Mouse (Mus musculus) myocyte (in vitro differentiated cells): ENCODE measurements around the gene Iqcf1. TPM values are rescaled to one million over a fixed set of nuclear protein-coding genes. Genes with fewer than 3 reads are reported as not detected.

Source experiments
- H3K27me3 ChIP-seq: one replicate; pipeline ENCODE4 v1.6.1; 2011; ENCODE audit not compliant: control insufficient read depth, insufficient read depth, insufficient read length
- H3K36me3 ChIP-seq: one replicate; pipeline ENCODE4 v1.6.1; 2011; ENCODE audit not compliant: control insufficient read depth, insufficient read depth
- H3K4me2 ChIP-seq: one replicate; pipeline ENCODE4 v1.6.1; 2011; ENCODE audit warnings: low read depth, control low read depth
- H3K4me3 ChIP-seq: one replicate; pipeline ENCODE4 v1.5.1; 2011; ENCODE audit warnings: mild to moderate bottlenecking, control low read depth, moderate library complexity
- H3K79me2 ChIP-seq: one replicate; pipeline ENCODE4 v1.6.1; 2011; ENCODE audit not compliant: control insufficient read depth, insufficient read depth
- H3ac ChIP-seq: one replicate; pipeline ENCODE4 v1.6.1; 2011; ENCODE audit not compliant: control insufficient read depth, insufficient read length
- CEBPB ChIP-seq: IDR thresholded peaks from 2 replicates; pipeline ENCODE4 v1.6.1; 2011; ENCODE audit warnings: mild to moderate bottlenecking, moderate library complexity; ENCODE audit not compliant: poor library complexity, insufficient read depth, severe bottlenecking
- E2F4 ChIP-seq: IDR thresholded peaks from one replicate; pipeline ENCODE4 v1.6.1; 2011; ENCODE audit warnings: mild to moderate bottlenecking, control low read depth, moderate library complexity; ENCODE audit not compliant: insufficient read depth
- MAX ChIP-seq: IDR thresholded peaks from one replicate; pipeline ENCODE4 v1.6.1; 2011; ENCODE audit warnings: low read depth, mild to moderate bottlenecking, control low read depth
- MYOD1 ChIP-seq, 3 experiments: IDR thresholded peaks; one replicate each; pipeline ENCODE4 v1.6.1; 2011; ENCODE audit warnings: control low read depth in 2 of 3, low read depth in 2 of 3, mild to moderate bottlenecking in 2 of 3, moderate library complexity in 1 of 3; ENCODE audit not compliant: insufficient read length in 2 of 3, control insufficient read depth in 1 of 3
- MYOG ChIP-seq, 3 experiments: IDR thresholded peaks; one replicate each; pipeline ENCODE4 v1.6.1; 2011; ENCODE audit warnings: control low read depth in 2 of 3, low read depth in 2 of 3, mild to moderate bottlenecking in 2 of 3; ENCODE audit not compliant: insufficient read length in 2 of 3, control insufficient read depth in 1 of 3, insufficient read depth in 1 of 3
- POLR2A ChIP-seq: IDR thresholded peaks from one replicate; pipeline ENCODE4 v1.6.1; 2011; ENCODE audit warnings: low read depth, mild to moderate bottlenecking, control low read depth, moderate library complexity; ENCODE audit not compliant: insufficient read length
- POLR2AphosphoS2 ChIP-seq: IDR thresholded peaks from one replicate; pipeline ENCODE4 v1.6.1; 2011; ENCODE audit warnings: low read depth, control low read depth; ENCODE audit not compliant: insufficient read length
- REST ChIP-seq: IDR thresholded peaks from one replicate; pipeline ENCODE4 v1.6.1; 2011; ENCODE audit warnings: mild to moderate bottlenecking, control low read depth, moderate library complexity; ENCODE audit not compliant: insufficient read depth, insufficient read length
- SRF ChIP-seq: IDR thresholded peaks from one replicate; pipeline ENCODE4 v1.6.1; 2011; ENCODE audit warnings: low read depth; ENCODE audit not compliant: control insufficient read depth, insufficient read length
- TCF12 ChIP-seq: IDR thresholded peaks from one replicate; pipeline ENCODE4 v1.6.1; 2011; ENCODE audit warnings: mild to moderate bottlenecking, control low read depth; ENCODE audit not compliant: poor library complexity, insufficient read depth, severe bottlenecking
- TCF3 ChIP-seq: IDR thresholded peaks from one replicate; pipeline ENCODE4 v1.6.1; 2011; ENCODE audit warnings: low read depth, control low read depth; ENCODE audit not compliant: insufficient read length
- USF1 ChIP-seq: IDR thresholded peaks from one replicate; pipeline ENCODE4 v1.6.1; 2011; ENCODE audit warnings: low read depth, mild to moderate bottlenecking, control low read depth, moderate library complexity
- polyA plus RNA-seq: library from polyadenylated mRNA; unstranded; fragments of >200 nt; fragmentation: generic; extraction: Trizol; gene quantifications from one replicate; pipeline ENCODE4 v1.2.1, GENCODE M21; 2012; ENCODE audit warnings: missing spikeins

Gene Iqcf1
- polyA plus RNA-seq, 1 experiment = not detected

DNA sequence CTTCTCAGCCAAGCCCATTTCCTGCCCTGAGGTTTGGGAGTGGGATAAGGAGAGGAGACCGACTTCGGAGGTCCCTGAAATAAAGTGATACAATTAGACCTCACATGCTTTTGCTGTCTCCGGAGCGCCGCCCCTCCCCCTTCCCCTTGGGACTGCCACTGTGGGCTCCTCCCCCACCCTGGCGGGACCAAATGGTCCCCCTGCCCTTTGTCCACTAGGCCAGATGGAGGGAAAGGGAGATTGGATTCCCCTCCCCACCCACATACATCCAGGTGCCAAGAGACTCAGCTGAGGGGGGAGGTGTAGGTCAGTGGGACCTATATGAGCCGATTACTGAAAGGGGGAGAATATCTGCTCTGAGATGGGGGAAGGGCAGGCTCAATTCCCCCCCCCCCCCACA, 46.9 kb upstream of the Iqcf1 start:
- peak overlapping the region; percentile 93 for H3K4me2 ChIP-seq
- no peaks in the 10 kb centered on the region for H3K27me3 ChIP-seq
- no peaks in the 10 kb centered on the region for H3K36me3 ChIP-seq
- peak overlapping the region; percentile 75 for H3K4me3 ChIP-seq
- peaks cover 39% of the 10 kb centered on the region for H3K79me2 ChIP-seq
- peak overlapping the region; percentile 50 for H3ac ChIP-seq
- TF ChIP-seq POLR2AphosphoS2 = no peak
- no peak for TF ChIP-seq MAX
- TF ChIP-seq MYOD1 (IDR thresholded peaks at IDR 0.05; ENCODE audit: control insufficient read depth in 1 of 3, insufficient read length in 2 of 3, low read depth in 2 of 3) = peak in 2 of 3 experiments; percentile 13 to 64
- peak in 1 of 3 experiments; percentile 62 for TF ChIP-seq MYOG (IDR thresholded peaks at IDR 0.05; ENCODE audit: control insufficient read depth in 1 of 3, insufficient read depth in 1 of 3, insufficient read length in 2 of 3, low read depth in 2 of 3)
- TF ChIP-seq TCF3 = no peak
- peak; percentile 24 for TF ChIP-seq TCF12
- TF ChIP-seq CEBPB = no peak
- TF ChIP-seq REST = no peak
- TF ChIP-seq E2F4 = no peak
- no peak for TF ChIP-seq POLR2A
- TF ChIP-seq USF1 = no peak
- no peak for TF ChIP-seq SRF

DNA sequence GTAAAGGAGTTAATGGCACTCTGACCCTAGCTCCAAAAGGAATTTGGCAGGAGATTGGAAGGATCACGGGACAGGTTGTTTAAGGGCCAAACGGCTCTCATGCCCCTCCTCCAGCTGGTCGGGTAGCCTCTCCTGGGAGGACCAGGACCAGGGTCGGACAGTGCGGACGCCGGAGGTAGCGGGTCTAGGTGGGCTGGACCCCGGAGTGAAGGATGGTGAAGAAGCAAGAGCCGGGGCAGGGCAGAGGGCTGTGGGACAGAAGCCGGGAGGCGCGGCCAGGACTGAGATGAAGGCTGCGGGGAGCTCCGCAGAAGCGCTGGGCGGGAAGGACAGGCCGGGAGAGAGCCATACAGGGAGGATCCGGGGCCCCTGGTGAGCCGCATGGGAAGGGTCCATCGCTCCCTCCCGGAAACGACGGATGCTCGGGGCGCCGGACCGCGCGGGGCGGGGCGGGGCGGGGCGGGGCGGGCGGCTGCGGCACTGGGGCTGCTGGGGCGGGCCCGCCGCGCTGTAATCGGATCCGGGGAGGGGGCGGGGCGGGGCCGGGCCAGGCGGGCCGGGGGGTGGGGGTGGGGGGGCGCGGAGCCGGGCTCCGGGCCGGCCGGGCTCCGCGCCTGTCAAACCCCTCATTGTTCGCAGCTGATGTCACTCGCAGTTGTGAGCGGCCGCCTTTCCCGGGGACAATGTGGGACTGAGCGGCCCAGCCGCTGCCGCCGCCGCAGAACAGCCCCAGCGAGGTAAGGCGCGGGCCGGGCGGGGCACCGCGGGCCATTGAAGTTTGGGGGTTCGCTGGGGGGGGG, 46.3 kb upstream of the Iqcf1 start, which contains the start of gene Pcbp4:
Gene Pcbp4 (plus strand): TSS at position 21 of the 800 bp plus-strand sequence.
- TF ChIP-seq TCF3 (no peak), POLR2AphosphoS2 (peak; percentile 58), MYOD1 (IDR thresholded peaks at IDR 0.05; ENCODE audit: control insufficient read depth in 1 of 3, insufficient read length in 2 of 3, low read depth in 2 of 3) (no peak), SRF (no peak), POLR2A (peak; percentile 53), E2F4 (no peak), REST (no peak)
- peak within 1 kb of the TSS; percentile 75 for H3K4me3 ChIP-seq
- no peaks in the 10 kb centered on the region for H3K36me3 ChIP-seq

DNA sequence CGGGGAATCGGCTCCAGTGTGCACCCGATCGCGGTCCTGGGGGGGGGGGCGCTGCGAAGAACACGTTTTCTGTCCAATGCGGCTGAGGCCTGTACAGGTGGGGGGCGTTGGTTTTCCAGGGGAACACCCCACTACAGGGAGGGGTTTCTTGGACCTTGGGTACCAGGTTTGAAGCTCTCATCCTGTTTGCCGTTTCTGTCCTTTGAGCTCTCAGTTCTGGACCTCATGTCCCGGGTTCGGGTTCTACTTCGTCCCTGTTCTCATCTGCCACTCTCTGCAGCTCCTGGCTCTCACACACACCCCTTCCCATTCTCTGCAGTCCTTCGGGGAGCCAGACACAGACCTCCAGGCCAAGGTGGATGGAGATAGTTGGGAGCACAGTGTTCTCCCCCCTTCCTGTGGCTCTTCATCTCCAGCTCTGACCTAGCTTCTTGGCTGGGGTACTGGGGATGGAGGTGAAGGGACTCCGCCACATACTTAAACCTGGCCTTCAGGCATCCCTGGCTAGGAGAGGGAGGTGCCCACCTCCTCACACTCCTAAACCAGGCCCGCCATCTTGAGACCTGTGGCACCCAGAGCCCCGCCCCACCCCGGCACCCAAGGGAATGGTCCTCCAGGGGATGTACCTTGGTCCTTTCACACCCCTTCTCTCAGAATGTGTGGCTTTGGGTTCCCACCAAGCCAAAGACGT, 45.6 kb upstream of the Iqcf1 start:
- Histone ChIP-seq H3K79me2 (peaks cover 53% of the 10 kb centered on the region), H3K27me3 (no peaks in the 10 kb centered on the region), H3K4me2 (peak overlapping the region; percentile 95), H3K36me3 (peaks cover 5% of the 10 kb centered on the region), H3K4me3 (peak overlapping the region; percentile 75), H3ac (peak overlapping the region; percentile 50)
- TF ChIP-seq USF1 (no peak), SRF (no peak), TCF3 (no peak), REST (no peak), MYOG (IDR thresholded peaks at IDR 0.05; ENCODE audit: control insufficient read depth in 1 of 3, insufficient read depth in 1 of 3, insufficient read length in 2 of 3, low read depth in 2 of 3) (no peak), E2F4 (no peak), POLR2AphosphoS2 (peak; percentile 10), MAX (no peak), MYOD1 (IDR thresholded peaks at IDR 0.05; ENCODE audit: control insufficient read depth in 1 of 3, insufficient read length in 2 of 3, low read depth in 2 of 3) (no peak), POLR2A (peak; percentile 19)

More for the DNA sequence above, 46.3 kb upstream of the Iqcf1 start, which contains the start of gene Pcbp4:
- peak within 1 kb of the TSS; percentile 50 for H3ac ChIP-seq
- H3K27me3 ChIP-seq = no peaks in the 10 kb centered on the region
- H3K79me2 ChIP-seq = peaks cover 45% of the 10 kb centered on the region
- H3K4me2 ChIP-seq = peak within 1 kb of the TSS; percentile 95

DNA sequence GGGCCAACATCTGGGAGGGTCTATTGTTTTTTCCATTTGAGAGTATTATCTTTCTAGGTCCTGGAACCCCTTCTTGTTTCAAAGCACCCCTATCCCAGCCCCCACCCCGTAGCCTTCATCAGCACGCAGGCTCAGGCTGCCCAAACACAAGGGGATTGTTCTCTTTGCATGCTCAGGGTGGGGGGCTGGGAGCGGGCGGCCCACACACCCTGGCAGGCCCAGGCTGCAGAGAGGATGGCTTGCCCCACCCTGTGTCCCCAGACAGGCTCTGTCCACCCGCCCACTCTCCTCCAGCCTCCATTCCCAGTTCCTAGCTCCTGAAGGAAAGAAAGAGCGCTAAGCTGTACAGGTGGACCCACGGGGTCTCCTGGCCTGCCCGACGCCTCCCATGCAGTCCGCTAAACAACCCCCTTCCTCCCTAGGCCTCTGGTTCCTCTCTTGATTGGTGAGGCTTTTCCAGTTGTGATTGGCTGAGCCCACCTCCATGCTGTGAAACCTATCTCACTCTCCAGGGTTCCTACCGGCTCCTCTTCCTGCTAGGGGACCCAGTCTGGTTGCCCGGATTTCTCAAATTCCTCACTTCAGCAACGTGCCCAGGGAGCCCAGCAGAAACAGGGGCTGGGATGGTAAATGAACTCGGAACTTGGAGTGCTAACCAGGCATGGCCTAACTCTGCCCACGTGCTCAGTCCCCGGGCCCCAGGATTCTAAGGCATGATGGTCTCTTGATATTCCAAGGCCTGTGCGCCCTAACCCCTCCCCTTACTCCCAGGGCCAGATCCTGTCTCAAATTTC, 44.7 kb upstream of the Iqcf1 start:
- H3ac ChIP-seq = peak overlapping the region; percentile 50
- peak overlapping the region; percentile 75 for H3K4me3 ChIP-seq
- TF ChIP-seq MYOG (IDR thresholded peaks at IDR 0.05; ENCODE audit: control insufficient read depth in 1 of 3, insufficient read depth in 1 of 3, insufficient read length in 2 of 3, low read depth in 2 of 3) = no peak
- TF ChIP-seq TCF12 = no peak
- no peak for TF ChIP-seq TCF3
- TF ChIP-seq MAX = peak; percentile 38
- no peak for TF ChIP-seq REST
- peak; percentile 57 for TF ChIP-seq USF1
- TF ChIP-seq MYOD1 (IDR thresholded peaks at IDR 0.05; ENCODE audit: control insufficient read depth in 1 of 3, insufficient read length in 2 of 3, low read depth in 2 of 3) = peak in 1 of 3 experiments; percentile 15
- no peak for TF ChIP-seq CEBPB
- TF ChIP-seq POLR2A = peak; percentile 35
- no peaks in the 10 kb centered on the region for H3K27me3 ChIP-seq
- peaks cover 61% of the 10 kb centered on the region for H3K79me2 ChIP-seq
- peaks cover 8% of the 10 kb centered on the region for H3K36me3 ChIP-seq
- peak overlapping the region; percentile 95 for H3K4me2 ChIP-seq
